Mouse (Mus musculus) testis, adult 2 months (tissue): ENCODE results near the gene Kynu.

Source experiments
- CTCF ChIP-seq: fragments of 200-500 bp; IDR thresholded peaks from 2 replicates; pipeline ENCODE4 v1.5.1; 2012; ENCODE audit warnings: low read depth, mild to moderate bottlenecking, inconsistent platforms, low read length, moderate library complexity; ENCODE audit not compliant: control insufficient read depth, insufficient read depth, insufficient replicate concordance
- POLR2A ChIP-seq: fragments of 200-500 bp; IDR thresholded peaks from 2 replicates; pipeline ENCODE4 v1.6.1; 2012; ENCODE audit warnings: low read depth, mild to moderate bottlenecking, inconsistent platforms, low read length, moderate library complexity; ENCODE audit not compliant: control insufficient read depth

DNA sequence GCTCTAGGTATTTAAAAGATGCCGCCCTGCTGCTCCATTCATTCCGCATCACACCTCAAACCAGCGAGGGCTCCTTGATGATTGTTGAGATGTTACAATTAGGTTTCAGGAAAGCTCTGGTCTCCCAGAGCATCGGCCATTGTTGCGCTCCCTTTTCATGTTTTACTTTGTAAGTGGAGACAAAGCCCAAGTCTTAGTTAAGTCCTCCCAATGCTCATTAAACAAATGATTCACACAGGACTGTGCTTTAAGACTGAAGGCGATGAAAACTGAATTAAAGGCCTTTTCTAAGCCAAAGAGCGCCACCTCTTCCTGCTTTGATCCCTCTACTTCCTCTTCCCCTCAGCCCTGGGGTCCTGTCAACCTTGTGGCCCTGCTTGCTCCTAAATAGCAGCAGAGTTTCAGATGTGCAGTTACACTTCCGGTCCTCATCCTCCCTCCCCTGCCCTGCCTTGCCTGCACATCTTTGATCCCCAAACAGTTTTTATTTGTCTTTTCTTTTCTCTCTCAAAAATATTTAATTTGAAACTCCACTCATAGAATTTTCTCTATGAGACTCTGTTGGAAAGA is 28.2 kb downstream of the Kynu start:
- TF ChIP-seq CTCF (no peak), POLR2A (no peak)
